Mouse (Mus musculus) liver, postnatal 0 days (tissue): ENCODE data around the gene Per1.

Experiments used
- CTCF ChIP-seq: sonication (generic); IDR thresholded peaks from 2 replicates; pipeline ENCODE4 v1.5.1; 2016; ENCODE audit warnings: antibody characterized with exemption, low read depth
- EP300 ChIP-seq: IDR thresholded peaks from 2 replicates; pipeline ENCODE4 v1.6.1; 2016; ENCODE audit warnings: antibody characterized with exemption, low read depth, mild to moderate bottlenecking

DNA sequence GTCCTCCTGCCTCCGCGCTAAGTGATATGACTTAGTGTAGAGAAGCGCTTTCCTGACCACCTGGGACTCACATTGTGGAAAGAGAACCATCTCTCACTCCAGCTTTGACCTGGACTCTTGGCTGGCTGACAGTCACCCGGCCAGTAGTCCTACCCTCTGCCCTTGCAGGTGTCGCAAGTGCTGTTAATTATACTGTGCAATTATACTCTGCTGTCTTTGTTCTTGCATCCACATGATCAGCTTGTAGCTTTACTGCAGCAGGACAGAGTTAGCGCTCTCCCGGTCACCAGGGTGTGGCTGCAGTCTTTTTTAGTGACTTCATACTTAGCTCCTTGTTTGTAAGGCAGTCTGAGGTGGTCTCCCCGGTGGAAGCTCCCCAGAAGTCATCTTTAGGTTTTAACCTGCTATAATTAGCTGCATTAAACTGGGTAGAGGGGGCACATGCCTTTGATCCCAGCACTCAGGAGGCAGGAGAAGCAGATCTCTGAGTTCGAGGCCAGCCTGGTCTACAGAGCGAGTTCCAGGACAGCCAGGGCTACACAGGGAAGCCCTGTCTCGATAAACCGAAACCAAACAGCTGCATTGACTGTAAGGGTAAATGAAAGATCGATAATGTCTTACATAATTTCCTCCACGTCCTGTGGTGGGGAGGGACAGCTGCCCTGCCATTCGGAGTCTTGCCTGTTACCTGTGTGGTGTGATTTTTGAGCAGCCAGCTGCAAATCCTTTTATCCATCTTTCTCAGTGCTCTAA, 14.7 kb upstream of the Per1 start:
- TF ChIP-seq CTCF (no peak), EP300 (no peak)
